Mouse (Mus musculus) E14TG2a.4 (cell line): Measurements from ENCODE around the gene Sgk1.

Experiments
- CTCF ChIP-seq: conservative IDR thresholded peaks from 2 replicates; pipeline ENCODE4 v1.5.1; 2014; ENCODE audit warnings: low read length
- POU5F1 ChIP-seq: IDR thresholded peaks from 2 replicates; pipeline ENCODE4 v1.6.1; 2014; ENCODE audit warnings: low read length, borderline replicate concordance

- no peak for TF ChIP-seq CTCF
- TF ChIP-seq POU5F1, result no peak
Observed at GRCm38 (mm10) chr10:21902152-21903140, 20.5 kb downstream of the Sgk1 start.
